ENCODE assay signal across 8 mouse cellular contexts in the genomic region with DNA sequence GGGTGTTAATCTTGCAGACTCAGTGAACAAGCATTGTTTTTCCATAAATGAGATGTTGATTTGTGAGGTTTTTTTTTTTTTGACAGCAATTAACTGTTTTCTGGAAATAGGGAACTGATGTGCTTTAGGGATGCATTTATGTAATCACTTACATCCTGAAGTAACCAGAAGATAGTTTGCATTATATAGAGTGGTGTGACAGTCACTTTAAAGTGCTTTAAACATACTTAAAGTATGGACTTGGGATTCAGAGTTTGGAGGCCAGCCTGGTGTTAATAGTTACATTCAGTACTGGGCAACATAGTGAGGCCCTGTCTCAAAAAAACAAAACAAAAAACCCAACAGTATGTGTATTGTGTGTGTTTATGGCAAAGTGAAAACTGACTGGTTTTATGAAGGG. TPM values are rescaled to one million over a fixed set of nuclear protein-coding genes. Genes with fewer than 3 reads are reported as not detected.
DNase-seq lines count a peak whose midpoint lies in the region; ATAC-seq and TF ChIP-seq lines count a peak whose summit lies in the region.

No protein-coding gene starts in this region.

- TF ChIP-seq CTCF in C2C12 (IDR thresholded peaks at IDR 0.05; ENCODE audit: control insufficient read depth, insufficient read depth, insufficient read length) = no peak

- H3K27ac ChIP-seq in forebrain, embryonic 16.5 days (ENCODE audit: low read length) = no peak overlapping the region
- H3K27ac ChIP-seq in liver, embryonic 13.5 days = peak overlapping the region; percentile 10

- no peaks in the 10 kb centered on the region for H3K27me3 ChIP-seq in erythroblast, embryonic 14.5 days (ENCODE audit: control insufficient read depth)
- H3K27me3 ChIP-seq in C2C12 (ENCODE audit: control insufficient read depth, insufficient read depth, insufficient read length) = no peaks in the 10 kb centered on the region
- no peaks in the 10 kb centered on the region for H3K27me3 ChIP-seq in forebrain, embryonic 16.5 days (replicated peaks; ENCODE audit: control insufficient read depth, insufficient read depth, low read length)
- no peaks in the 10 kb centered on the region for H3K27me3 ChIP-seq in liver, embryonic 13.5 days

- H3ac ChIP-seq in C2C12 (ENCODE audit: control insufficient read depth, insufficient read length, low read depth) = peak overlapping the region; percentile 81

- peaks cover 63% of the 10 kb centered on the region for H3K79me2 ChIP-seq in C2C12 (ENCODE audit: control insufficient read depth, insufficient read depth)

- H3K4me2 ChIP-seq in forebrain, embryonic 16.5 days (ENCODE audit: low read length) = peak overlapping the region; percentile 82
- H3K4me2 ChIP-seq in liver, embryonic 13.5 days = peak overlapping the region; percentile 79

- H3K9ac ChIP-seq in forebrain, embryonic 16.5 days (replicated peaks; ENCODE audit: low read depth, low read length) = peak overlapping the region; percentile 6; the same call in 1 of the 2 replicates
- H3K9ac ChIP-seq in liver, embryonic 13.5 days = peak overlapping the region; percentile 97

- H3K9me3 ChIP-seq in erythroblast, embryonic 14.5 days (ENCODE audit: control insufficient read depth, low read length) = peaks cover 5% of the 10 kb centered on the region
- H3K9me3 ChIP-seq in forebrain, embryonic 16.5 days (ENCODE audit: control insufficient read depth, low read length) = no peaks in the 10 kb centered on the region; the same call in 1 of the 2 replicates
- no peaks in the 10 kb centered on the region for H3K9me3 ChIP-seq in liver, embryonic 13.5 days (replicated peaks)

- no peak for DNase-seq in liver, embryonic 13.5 days
- no peak for DNase-seq in Muller cell, postnatal 12 days (ENCODE audit: inconsistent ontology term)
- no peak for DNase-seq in testis, postnatal 10 days (ENCODE audit: low spot score)
- DNase-seq in adrenal gland, adult (ENCODE audit: inconsistent age in 2 of 2, low spot score in 1 of 2) = no peak

- ATAC-seq in erythroblast, adult 5-6 weeks (replicated peaks; ENCODE audit: low FRiP score, poor library complexity, severe bottlenecking) = no peak
- no peak for ATAC-seq in forebrain, embryonic 16.5 days
- no peak for ATAC-seq in liver, embryonic 13.5 days (ENCODE audit: low read depth)

- H3K4me3 ChIP-seq in erythroblast, embryonic 14.5 days (replicated peaks) = peak overlapping the region; percentile 93
- peak overlapping the region; percentile 98 for H3K4me3 ChIP-seq in C2C12 (ENCODE audit: insufficient read depth, poor library complexity, severe bottlenecking)
- H3K4me3 ChIP-seq in forebrain, embryonic 16.5 days (replicated peaks; ENCODE audit: low read length) = peak overlapping the region; percentile 18
- peak overlapping the region; percentile 96 for H3K4me3 ChIP-seq in liver, embryonic 13.5 days (replicated peaks)

- peaks cover 18% of the 10 kb centered on the region for H3K4me1 ChIP-seq in erythroblast, embryonic 14.5 days (ENCODE audit: control insufficient read depth)
- H3K4me1 ChIP-seq in forebrain, embryonic 16.5 days (replicated peaks; ENCODE audit: control insufficient read depth, insufficient read depth, low read length) = peaks cover 9% of the 10 kb centered on the region
- H3K4me1 ChIP-seq in liver, embryonic 13.5 days (replicated peaks) = peaks cover 23% of the 10 kb centered on the region

- H3K36me3 ChIP-seq in erythroblast, embryonic 14.5 days (ENCODE audit: control insufficient read depth) = peaks cover 62% of the 10 kb centered on the region
- peaks cover 67% of the 10 kb centered on the region for H3K36me3 ChIP-seq in C2C12 (ENCODE audit: control insufficient read depth, insufficient read depth)
- peaks cover 20% of the 10 kb centered on the region for H3K36me3 ChIP-seq in forebrain, embryonic 16.5 days (ENCODE audit: control insufficient read depth, insufficient read depth)
- peaks cover 54% of the 10 kb centered on the region for H3K36me3 ChIP-seq in liver, embryonic 13.5 days

- H3K79me3 ChIP-seq in C2C12 (ENCODE audit: low read depth) = peaks cover 58% of the 10 kb centered on the region

TF ChIP-seq in C2C12, 6 proteins besides CTCF, POLR2A, EP300 and RAD21:
- TF ChIP-seq MYOG (IDR thresholded peaks at IDR 0.05; ENCODE audit: control insufficient read depth, extremely low read depth, insufficient read length) (no peak), MAX (IDR thresholded peaks at IDR 0.05) (no peak), MYOD1 (IDR thresholded peaks at IDR 0.05; ENCODE audit: control insufficient read depth, insufficient read length, low read depth) (no peak), FOSL1 (IDR thresholded peaks at IDR 0.05; ENCODE audit: insufficient read depth, low read length, poor library complexity, severe bottlenecking) (no peak), USF1 (IDR thresholded peaks at IDR 0.05; ENCODE audit: low read depth) (no peak), CEBPB (IDR thresholded peaks at IDR 0.05; ENCODE audit: low read depth) (no peak)
TF ChIP-seq in C2C12: peak in this region for 0.

RNA-seq across cellular contexts. Expression of a gene that starts 1.4 kb away (rescaled TPM):
- polyA plus RNA-seq in erythroblast, embryonic 14.5 days (2012) = 31.3 and 62.4 TPM in 2 replicates
- total RNA-seq in erythroblast, adult 5-6 weeks (2015; ENCODE audit: low replicate concordance) = 252 and 321 TPM in 2 replicates
- total RNA-seq in erythroblast, adult 5-6 weeks (2017; ENCODE audit: low replicate concordance) = 85.4 and 91.0 TPM in 2 replicates
- polyA plus RNA-seq in C2C12 (2012; fragmentation: generic; extraction: Trizol) = 1,132 TPM
- 144 and 149 TPM in 2 replicates for polyA plus RNA-seq in forebrain, embryonic 16.5 days (2015; fragmentation: Nextera tagmentation; extraction: Ambion mirVana)
- 91.4 and 92.1 TPM in 2 replicates for polyA plus RNA-seq in liver, embryonic 13.5 days (2015; fragmentation: Nextera tagmentation; extraction: Ambion mirVana)

RNA-seq across cellular contexts. Expression of a gene that starts 12.9 kb away (rescaled TPM):
- 28.4 and 73.8 TPM in 2 replicates for polyA plus RNA-seq in erythroblast, embryonic 14.5 days (2012)
- total RNA-seq in erythroblast, adult 5-6 weeks (2015; ENCODE audit: low replicate concordance) = 70.9 and 84.4 TPM in 2 replicates
- total RNA-seq in erythroblast, adult 5-6 weeks (2017; ENCODE audit: low replicate concordance) = 37.6 and 64.5 TPM in 2 replicates
- polyA plus RNA-seq in C2C12 (2012; fragmentation: generic; extraction: Trizol) = 113 TPM
- polyA plus RNA-seq in forebrain, embryonic 16.5 days (2015; fragmentation: Nextera tagmentation; extraction: Ambion mirVana) = 79.0 and 80.9 TPM in 2 replicates
- polyA plus RNA-seq in liver, embryonic 13.5 days (2015; fragmentation: Nextera tagmentation; extraction: Ambion mirVana) = 108 and 112 TPM in 2 replicates

RNA-seq across cellular contexts. Expression of a gene that starts 26.6 kb away (rescaled TPM):
- polyA plus RNA-seq in erythroblast, embryonic 14.5 days (2012) = 0.03 and 0.08 TPM in 2 replicates
- not detected in 2 replicates for total RNA-seq in erythroblast, adult 5-6 weeks (2015; ENCODE audit: low replicate concordance)
- total RNA-seq in erythroblast, adult 5-6 weeks (2017; ENCODE audit: low replicate concordance) = not detected in 2 replicates
- polyA plus RNA-seq in C2C12 (2012; fragmentation: generic; extraction: Trizol) = 0.07 TPM
- 0.32 and 0.58 TPM in 2 replicates for polyA plus RNA-seq in forebrain, embryonic 16.5 days (2015; fragmentation: Nextera tagmentation; extraction: Ambion mirVana)
- polyA plus RNA-seq in liver, embryonic 13.5 days (2015; fragmentation: Nextera tagmentation; extraction: Ambion mirVana) = 0.14 and 0.42 TPM in 2 replicates

RNA-seq across cellular contexts. Expression of a gene that starts 31.8 kb away (rescaled TPM):
- polyA plus RNA-seq in erythroblast, embryonic 14.5 days (2012) = not detected in 2 replicates
- not detected in 2 replicates for total RNA-seq in erythroblast, adult 5-6 weeks (2015; ENCODE audit: low replicate concordance)
- total RNA-seq in erythroblast, adult 5-6 weeks (2017; ENCODE audit: low replicate concordance) = not detected in 2 replicates
- polyA plus RNA-seq in C2C12 (2012; fragmentation: generic; extraction: Trizol) = not detected
- polyA plus RNA-seq in forebrain, embryonic 16.5 days (2015; fragmentation: Nextera tagmentation; extraction: Ambion mirVana) = 17.3 and 22.2 TPM in 2 replicates
- polyA plus RNA-seq in liver, embryonic 13.5 days (2015; fragmentation: Nextera tagmentation; extraction: Ambion mirVana) = not detected in 2 replicates

RNA-seq across cellular contexts. Expression of a gene that starts 45.1 kb away (rescaled TPM):
- polyA plus RNA-seq in erythroblast, embryonic 14.5 days (2012) = 0.01 TPM in 2 replicates
- not detected in 2 replicates for total RNA-seq in erythroblast, adult 5-6 weeks (2015; ENCODE audit: low replicate concordance)
- 0.34 and 1.1 TPM in 2 replicates for total RNA-seq in erythroblast, adult 5-6 weeks (2017; ENCODE audit: low replicate concordance)
- 11.2 TPM for polyA plus RNA-seq in C2C12 (2012; fragmentation: generic; extraction: Trizol)
- 58.7 and 69.5 TPM in 2 replicates for polyA plus RNA-seq in forebrain, embryonic 16.5 days (2015; fragmentation: Nextera tagmentation; extraction: Ambion mirVana)
- polyA plus RNA-seq in liver, embryonic 13.5 days (2015; fragmentation: Nextera tagmentation; extraction: Ambion mirVana) = 1.8 and 2.1 TPM in 2 replicates

Comparison
In these comparisons a context has a peak if more than half of its experiments do, and no peak if none do; other contexts are left out.
1. H3K4me3 ChIP-seq: peak in every context shown above with its lines; median percentile 98 in C2C12; 96 in liver, embryonic 13.5 days; 93 in erythroblast, embryonic 14.5 days; 18 in forebrain, embryonic 16.5 days.